Mouse (Mus musculus) MEL (cell line): ENCODE measurements around the gene Slc9a5. TPM values are rescaled to one million over a fixed set of nuclear protein-coding genes. Genes with fewer than 3 reads are reported as not detected.

ENCODE experiments used
- DNase-seq: peaks from one replicate; pipeline ENCODE4 v3.0.0; 2011; ENCODE audit warnings: low read depth, low spot score
- H3K27ac ChIP-seq: 2 replicates; pipeline ENCODE4 v1.5.1; 2012; ENCODE audit warnings: low read depth, mild to moderate bottlenecking, control low read depth, low read length, moderate library complexity; ENCODE audit not compliant: control insufficient read depth
- H3K27me3 ChIP-seq, 2 experiments: fragments of 150-350 bp in 1 of 2; sonication (generic) in 1 of 2; 2 replicates each; pipeline ENCODE4 v1.6.1; 2012; ENCODE audit warnings: low read length in 2 of 2, mild to moderate bottlenecking in 2 of 2, improper control_type of control experiment in 1 of 2, moderate library complexity in 1 of 2; ENCODE audit not compliant: insufficient read depth in 2 of 2, control insufficient read depth in 1 of 2
- H3K36me3 ChIP-seq, 2 experiments: 2 replicates each; pipeline ENCODE4 v1.6.1; 2012 to 2014; ENCODE audit warnings: low read length in 2 of 2, improper control_type of control experiment in 1 of 2, inconsistent platforms in 1 of 2, mild to moderate bottlenecking in 1 of 2; ENCODE audit not compliant: insufficient read depth in 2 of 2, control insufficient read depth in 1 of 2
- H3K4me1 ChIP-seq, 2 experiments: fragments of 150-350 bp in 1 of 2; sonication (generic) in 1 of 2; 2 replicates each; pipeline ENCODE4 v1.6.1; 2012; ENCODE audit warnings: low read length in 2 of 2, improper control_type of control experiment in 1 of 2, mild to moderate bottlenecking in 1 of 2; ENCODE audit not compliant: insufficient read depth in 2 of 2, control insufficient read depth in 1 of 2
- H3K4me3 ChIP-seq, 2 experiments: fragments of 150-350 bp in 1 of 2; sonication (generic) in 1 of 2; 2 replicates each; pipeline ENCODE4 v1.5.1; 2012; ENCODE audit warnings: low read depth in 2 of 2, low read length in 2 of 2, mild to moderate bottlenecking in 2 of 2, moderate library complexity in 2 of 2, control low read depth in 1 of 2, improper control_type of control experiment in 1 of 2; ENCODE audit not compliant: control insufficient read depth in 1 of 2, insufficient read depth in 1 of 2
- H3K79me2 ChIP-seq: 2 replicates; pipeline ENCODE4 v1.6.1; 2012; ENCODE audit warnings: mild to moderate bottlenecking, low read length, moderate library complexity; ENCODE audit not compliant: control insufficient read depth, poor library complexity, insufficient read depth
- H3K9ac ChIP-seq: 2 replicates; pipeline ENCODE4 v1.6.1; 2012; ENCODE audit warnings: low read depth, mild to moderate bottlenecking, control low read depth, low read length, moderate library complexity; ENCODE audit not compliant: control insufficient read depth, poor library complexity, severe bottlenecking
- H3K9me3 ChIP-seq: fragments of 150-350 bp; sonication (generic); replicated peaks from 2 replicates; pipeline ENCODE4 v1.6.1; 2012; ENCODE audit warnings: mild to moderate bottlenecking, low read length, improper control_type of control experiment, moderate library complexity; ENCODE audit not compliant: insufficient read depth
- CHD1 ChIP-seq: IDR thresholded peaks from 2 replicates; pipeline ENCODE4 v1.6.1; 2012; ENCODE audit warnings: low read depth, mild to moderate bottlenecking, inconsistent platforms, low read length, improper control_type of control experiment
- CHD2 ChIP-seq: IDR thresholded peaks from 2 replicates; pipeline ENCODE4 v1.6.1; 2011; ENCODE audit warnings: low read length, improper control_type of control experiment
- CTCF ChIP-seq, 3 experiments: IDR thresholded peaks in 2 of 3; conservative IDR thresholded peaks in 1 of 3; 2 replicates each; pipeline ENCODE4 v1.5.1; 2011 to 2012; ENCODE audit warnings: low read length in 3 of 3, low read depth in 2 of 3, mild to moderate bottlenecking in 2 of 3, improper control_type of control experiment in 1 of 3, inconsistent platforms in 1 of 3, mixed read lengths in 1 of 3, moderate library complexity in 1 of 3; ENCODE audit not compliant: control insufficient read depth in 1 of 3, insufficient read depth in 1 of 3, poor library complexity in 1 of 3, severe bottlenecking in 1 of 3
- ELF1 ChIP-seq: IDR thresholded peaks from 2 replicates; pipeline ENCODE4 v1.6.1; 2014; ENCODE audit warnings: low read depth, mild to moderate bottlenecking, inconsistent platforms, low read length, improper control_type of control experiment, moderate library complexity
- GABPA ChIP-seq: IDR thresholded peaks from 2 replicates; pipeline ENCODE4 v1.6.1; 2012; ENCODE audit warnings: low read depth, mild to moderate bottlenecking, inconsistent platforms, low read length, improper control_type of control experiment, moderate library complexity
- JUND ChIP-seq: IDR thresholded peaks from 2 replicates; pipeline ENCODE4 v1.6.1; 2011; ENCODE audit warnings: low read depth, mild to moderate bottlenecking, improper control_type of control experiment, low read length
- KAT2A ChIP-seq: conservative IDR thresholded peaks from 2 replicates; pipeline ENCODE4 v1.6.1; 2012; ENCODE audit warnings: low read depth, low read length, improper control_type of control experiment, inconsistent platforms
- MAX ChIP-seq: IDR thresholded peaks from 2 replicates; pipeline ENCODE4 v1.6.1; 2011; ENCODE audit warnings: low read length, improper control_type of control experiment
- MYB ChIP-seq: IDR thresholded peaks from 2 replicates; pipeline ENCODE4 v1.6.1; 2011; ENCODE audit warnings: mild to moderate bottlenecking, low read depth, low read length, improper control_type of control experiment
- MYC ChIP-seq: IDR thresholded peaks from 2 replicates; pipeline ENCODE4 v1.6.1; 2011; ENCODE audit warnings: low read depth, mild to moderate bottlenecking, low read length, improper control_type of control experiment, moderate library complexity
- NRF1 ChIP-seq: IDR thresholded peaks from 2 replicates; pipeline ENCODE4 v1.6.1; 2014; ENCODE audit warnings: low read depth, mild to moderate bottlenecking, inconsistent platforms, low read length, improper control_type of control experiment, moderate library complexity; ENCODE audit not compliant: poor library complexity, insufficient read depth, severe bottlenecking
- POLR2AphosphoS5 ChIP-seq: IDR thresholded peaks from 2 replicates; pipeline ENCODE4 v1.6.1; 2012; ENCODE audit warnings: low read depth, borderline replicate concordance, mild to moderate bottlenecking, inconsistent platforms, low read length, moderate library complexity, mixed read lengths
- RAD21 ChIP-seq: IDR thresholded peaks from 2 replicates; pipeline ENCODE4 v1.6.1; 2011; ENCODE audit warnings: mild to moderate bottlenecking, low read depth, low read length, improper control_type of control experiment
- RCOR1 ChIP-seq: IDR thresholded peaks from 2 replicates; pipeline ENCODE4 v1.6.1; 2012; ENCODE audit warnings: low read depth, mild to moderate bottlenecking, inconsistent platforms, low read length, improper control_type of control experiment
- UBTF ChIP-seq: IDR thresholded peaks from 2 replicates; pipeline ENCODE4 v1.6.1; 2012; ENCODE audit warnings: low read depth, mild to moderate bottlenecking, inconsistent platforms, low read length, improper control_type of control experiment, moderate library complexity, borderline replicate concordance; ENCODE audit not compliant: insufficient read depth
- USF1 ChIP-seq: IDR thresholded peaks from 2 replicates; pipeline ENCODE4 v1.6.1; 2014; ENCODE audit warnings: low read depth, mild to moderate bottlenecking, inconsistent platforms, low read length, improper control_type of control experiment, moderate library complexity
- ZKSCAN1 ChIP-seq: IDR thresholded peaks from 2 replicates; pipeline ENCODE4 v1.6.1; 2012; ENCODE audit warnings: low read depth, mild to moderate bottlenecking, inconsistent platforms, low read length, improper control_type of control experiment, moderate library complexity
- ZMIZ1 ChIP-seq: IDR thresholded peaks from 2 replicates; pipeline ENCODE4 v1.6.1; 2012; ENCODE audit warnings: low read depth, mild to moderate bottlenecking, inconsistent platforms, low read length, improper control_type of control experiment, moderate library complexity
- polyA plus RNA-seq, 2 experiments: library from polyadenylated mRNA; stranded (reverse) in 1 of 2; unstranded in 1 of 2; fragments of >175 nt in 1 of 2; fragments of >200 nt in 1 of 2; gene quantifications; 2 replicates each; pipeline versions ENCODE4 v1.2.1 to v1.2.4; 2012; ENCODE audit warnings: low replicate concordance in 2 of 2, low read depth in 1 of 2; ENCODE audit not compliant: insufficient read length in 2 of 2, insufficient read depth in 1 of 2, missing spikeins in 1 of 2
- total RNA-seq: library from RNA; depleted of rRNA; stranded (reverse); fragments of 300-350 nt; gene quantifications from 2 replicates; pipeline ENCODE4 v1.2.3, GENCODE M21; 2012

Slc9a5 gene
- total and polyA plus RNA-seq, 3 experiments: 0.12 to 1.9 TPM; not detected in 1

DNA sequence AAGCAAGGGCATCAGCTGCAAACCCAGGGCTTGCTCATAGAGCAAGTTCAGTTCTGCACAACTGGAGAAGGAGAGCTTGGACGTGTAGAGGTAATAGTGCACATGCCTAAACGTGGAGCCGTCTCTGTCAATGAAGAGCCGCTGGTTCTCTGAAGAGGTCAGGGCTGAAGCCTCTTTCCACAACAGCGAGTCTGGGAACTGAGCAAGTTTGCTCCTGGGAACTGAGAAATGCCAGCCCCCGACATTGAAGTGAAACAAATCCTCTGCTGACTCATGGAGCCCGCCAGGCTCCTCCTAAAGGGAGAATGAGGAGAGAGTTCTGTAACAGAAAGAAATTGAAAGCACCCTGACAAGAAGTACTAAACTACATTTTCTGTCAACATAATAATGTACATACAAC is 59.7 kb downstream of the Slc9a5 start:
- H3K9me3 ChIP-seq: no peaks in the 10 kb centered on the region
- no peak for DNase-seq
- H3K36me3 ChIP-seq: no peaks in the 10 kb centered on the region
- peaks cover 12 to 14% of the 10 kb centered on the region in 2 experiments for H3K27me3 ChIP-seq
- no peaks in the 10 kb centered on the region for H3K79me2 ChIP-seq
- H3K27ac ChIP-seq: no peak overlapping the region
- H3K9ac ChIP-seq: no peak overlapping the region
- TF ChIP-seq UBTF (no peak), KAT2A (no peak), MYC (no peak), ZKSCAN1 (no peak), ELF1 (no peak), POLR2AphosphoS5 (no peak), ZMIZ1 (no peak), CHD2 (no peak), NRF1 (no peak), RAD21 (no peak), CHD1 (no peak), GABPA (no peak), JUND (no peak)
- no peak overlapping the region for H3K4me3 ChIP-seq
- no peaks in the 10 kb centered on the region for H3K4me1 ChIP-seq

DNA sequence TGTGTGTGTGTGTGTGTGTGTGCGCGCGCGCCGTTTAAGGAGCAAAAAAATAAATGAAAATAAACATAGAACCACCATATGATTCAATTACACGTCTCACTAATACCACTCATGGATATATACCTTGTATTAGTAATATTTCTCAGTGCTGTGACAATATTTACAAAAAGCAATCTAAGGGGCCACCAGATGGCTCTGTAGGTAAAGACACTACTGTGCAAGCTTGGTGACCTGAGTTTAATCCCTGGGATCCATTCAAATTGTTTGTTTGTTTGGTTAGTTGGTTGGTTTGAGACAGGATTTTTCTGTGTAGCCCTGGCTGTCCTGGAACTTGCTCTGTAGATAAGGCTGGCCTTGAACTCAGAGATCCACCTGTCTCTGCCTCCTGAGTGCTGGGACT is 61.3 kb downstream of the Slc9a5 start:
- TF ChIP-seq USF1: no peak
- TF ChIP-seq MYC: no peak
- TF ChIP-seq MAX: no peak
- Histone ChIP-seq H3K4me1 (no peaks in the 10 kb centered on the region), H3K27me3 (peaks cover 12 to 14% of the 10 kb centered on the region in 2 experiments), H3K27ac (no peak overlapping the region), H3K36me3 (no peaks in the 10 kb centered on the region), H3K9ac (no peak overlapping the region), H3K9me3 (no peaks in the 10 kb centered on the region), H3K79me2 (no peaks in the 10 kb centered on the region), H3K4me3 (no peak overlapping the region)
- no peak for DNase-seq

DNA sequence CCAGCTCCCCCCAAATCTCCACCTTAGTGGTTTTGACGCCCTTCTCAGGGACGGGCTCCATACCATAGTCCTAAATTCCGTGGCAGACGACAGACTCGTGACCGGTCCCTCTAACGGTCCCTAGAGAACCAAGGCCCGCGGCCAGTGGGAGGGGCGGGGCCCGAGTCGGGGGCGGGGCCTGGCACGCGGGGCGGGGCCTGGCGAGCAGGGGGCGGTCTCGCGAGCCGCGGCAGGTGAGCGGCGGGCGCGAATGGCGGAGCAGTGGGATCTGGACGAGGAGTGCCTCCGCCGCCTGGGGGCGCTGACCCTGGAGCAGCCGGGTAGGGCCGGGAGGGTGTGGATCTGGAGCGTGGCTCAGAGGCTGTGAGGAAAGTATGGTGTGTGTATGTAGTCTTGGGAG is 64.7 kb downstream of the Slc9a5 start, which contains the start of the genes Kctd19 and Lrrc36:
TSS of gene Kctd19 (minus strand) at position 112 of the 400 bp plus-strand sequence.
TSS of gene Lrrc36 (plus strand) at position 181 of the 400 bp plus-strand sequence.
- Histone ChIP-seq H3K9ac (no peak within 1 kb of the TSS), H3K4me1 (no peaks in the 10 kb centered on the region), H3K27me3 (peaks cover 9 to 24% of the 10 kb centered on the region in 2 experiments)
- no peak for DNase-seq
- TF ChIP-seq RCOR1: no peak
- TF ChIP-seq MYB: no peak
- no peak for TF ChIP-seq ELF1
- no peak for TF ChIP-seq CTCF (IDR thresholded peaks at IDR 0.05 in 2 of 3, conservative IDR thresholded peaks at IDR 0.05 in 1 of 3; ENCODE audit: control insufficient read depth in 1 of 3, insufficient read depth in 1 of 3, low read depth in 2 of 3, low read length in 3 of 3, poor library complexity in 1 of 3, severe bottlenecking in 1 of 3)
- TF ChIP-seq, all 39 proteins: peak for 0
- no peaks in the 10 kb centered on the region for H3K79me2 ChIP-seq
- H3K27ac ChIP-seq: no peak within 1 kb of the TSS
- H3K36me3 ChIP-seq: no peaks in the 10 kb centered on the region
- no peak within 1 kb of the TSS for H3K4me3 ChIP-seq
- no peaks in the 10 kb centered on the region for H3K9me3 ChIP-seq
